Mouse (Mus musculus) forebrain, embryonic 12.5 days (tissue): ENCODE measurements around the gene Lrrc51. TPM values are rescaled to one million over a fixed set of nuclear protein-coding genes. Genes with fewer than 3 reads are reported as not detected.
A peak's percentile ranks its signal among the peaks of the same experiment; 100 is the strongest.
"Not testable (repeated sequence)": the region's sequence is repeated elsewhere in the genome, so short reads cannot be mapped to it uniquely, and the experiment has no call there.

Source experiments
- ATAC-seq: fragments of 200-750 bp; cut with Nextera tagmentation; 2 replicates; pipeline ENCODE4 v1.8.0; 2017; ENCODE audit warnings: moderate TSS enrichment; ENCODE audit not compliant: low FRiP score
- H3K27ac ChIP-seq: fragments of 300-500 bp; sonication (generic); 2 replicates; pipeline ENCODE4 v1.5.1; 2016; ENCODE audit warnings: mild to moderate bottlenecking
- H3K27me3 ChIP-seq: fragments of 300-500 bp; sonication (generic); 2 replicates; pipeline ENCODE4 v1.6.1; 2016; ENCODE audit warnings: mild to moderate bottlenecking
- H3K36me3 ChIP-seq: fragments of 300-500 bp; sonication (generic); replicated peaks from 2 replicates; pipeline ENCODE4 v1.6.1; 2016; ENCODE audit warnings: mild to moderate bottlenecking
- H3K4me1 ChIP-seq: fragments of 300-500 bp; sonication (generic); 2 replicates; pipeline ENCODE4 v1.6.1; 2016
- H3K4me2 ChIP-seq: fragments of 300-500 bp; sonication (generic); 2 replicates; pipeline ENCODE4 v1.6.1; 2016; ENCODE audit warnings: mild to moderate bottlenecking, moderate library complexity
- H3K4me3 ChIP-seq: fragments of 300-500 bp; sonication (generic); replicated peaks from 2 replicates; pipeline ENCODE4 v1.5.1; 2016; ENCODE audit warnings: mild to moderate bottlenecking
- H3K9ac ChIP-seq: fragments of 300-500 bp; sonication (generic); 2 replicates; pipeline ENCODE4 v1.6.1; 2016; ENCODE audit warnings: mild to moderate bottlenecking
- H3K9me3 ChIP-seq: fragments of 300-500 bp; sonication (generic); 2 replicates; pipeline ENCODE4 v1.6.1; 2016
- WGBS: fragments of 180-500 bp; shearing (Covaris S2); methylation state at CpG from one replicate; pipeline ENCODE4 v1.1.7; 2016; 5-methylcytosine and 5-hydroxymethylcytosine counted together
- polyA plus RNA-seq: library from polyadenylated mRNA; unstranded; fragments of >200 nt; fragmentation: Nextera tagmentation; extraction: Ambion mirVana; gene quantifications from 2 replicates; pipeline ENCODE4 v1.2.1, GENCODE M21; 2016

Gene Lrrc51
- polyA plus RNA-seq, 1 experiment from 2014 or later: 7.3 TPM

DNA sequence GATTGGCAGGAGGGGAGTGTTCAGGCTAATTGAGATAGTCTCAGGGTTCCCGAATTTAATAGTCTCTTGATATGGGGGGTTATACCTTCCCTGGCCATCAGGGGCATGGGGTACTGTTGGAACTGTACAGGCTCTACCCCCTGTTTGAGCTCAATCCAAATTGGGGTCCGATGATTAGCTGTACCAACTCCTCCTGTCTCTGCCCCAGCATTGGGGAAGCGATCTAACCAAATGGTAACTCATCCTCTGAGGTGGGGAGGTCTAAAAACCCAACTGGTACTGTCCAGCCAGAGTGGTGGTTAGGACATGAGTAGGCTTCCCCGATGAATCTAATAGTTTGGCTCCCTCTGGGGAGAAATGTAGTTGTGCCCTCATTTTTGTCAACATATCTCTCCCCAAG lies 3.3 kb upstream of the Lrrc51 start:
- WGBS: 94% methylated on average over 4 of the region's 4 CpGs
- no peak for ATAC-seq
- Histone ChIP-seq H3K36me3 (peaks cover 14% of the 10 kb centered on the region; the same call in 1 of the 2 replicates), H3K9ac (no peak overlapping the region), H3K9me3 (no peaks in the 10 kb centered on the region), H3K27me3 (no peaks in the 10 kb centered on the region), H3K4me1 (peaks cover 23% of the 10 kb centered on the region), H3K27ac (no peak overlapping the region), H3K4me3 (no peak overlapping the region), H3K4me2 (no peak overlapping the region)

DNA sequence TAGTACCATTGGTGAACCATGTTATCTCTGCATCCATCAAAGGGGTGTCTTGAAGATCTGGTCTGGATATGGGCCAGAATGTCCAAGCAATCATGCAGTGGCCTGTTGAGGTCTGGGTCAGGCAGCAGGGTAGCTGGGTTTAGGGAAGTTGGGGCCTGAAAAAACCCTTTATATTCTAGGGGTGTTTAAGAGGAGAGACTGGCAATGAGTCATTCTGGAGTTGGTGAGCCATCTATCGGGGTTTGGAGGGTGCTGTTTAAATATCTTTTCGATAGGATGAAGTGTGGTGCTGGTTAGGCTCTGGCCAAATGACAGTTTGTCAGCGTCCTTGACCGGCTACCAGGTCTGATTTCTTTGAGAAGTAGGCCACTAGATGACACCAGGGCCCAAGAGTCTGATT lies 2.3 kb upstream of the Lrrc51 start:
- 98% methylated on average over 4 of the region's 4 CpGs for WGBS
- Histone ChIP-seq H3K27me3 (no peaks in the 10 kb centered on the region), H3K4me1 (peaks cover 23% of the 10 kb centered on the region), H3K4me3 (no peak overlapping the region), H3K36me3 (peaks cover 14% of the 10 kb centered on the region; the same call in 1 of the 2 replicates), H3K27ac (no peak overlapping the region), H3K4me2 (peak overlapping the region; percentile 74; the same call in 1 of the 2 replicates), H3K9me3 (no peaks in the 10 kb centered on the region), H3K9ac (no peak overlapping the region)
- no peak for ATAC-seq

DNA sequence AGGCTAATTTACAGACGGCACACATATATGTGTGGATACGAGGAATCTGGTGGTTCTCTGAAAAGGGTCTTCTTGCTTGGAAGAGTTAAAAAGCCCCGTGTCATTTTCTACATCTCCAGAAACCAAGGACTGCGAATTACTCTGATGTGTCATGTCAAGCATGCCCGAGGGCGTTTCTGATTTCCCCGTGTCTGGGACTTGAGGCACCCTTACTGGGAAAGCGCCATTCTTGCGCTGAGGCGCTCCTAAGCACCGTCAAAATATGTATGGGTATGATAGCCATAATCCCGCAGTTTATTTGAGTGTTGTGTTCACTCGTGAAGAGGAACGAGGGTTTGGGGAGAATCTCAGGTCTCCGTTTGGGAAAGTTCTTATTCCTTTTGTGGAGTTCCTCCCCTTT lies 395 bp downstream of the Lrrc51 start:
- 7% methylated on average over 15 of the region's 15 CpGs for WGBS
- Histone ChIP-seq H3K9me3 (no peaks in the 10 kb centered on the region), H3K4me1 (peaks cover 23% of the 10 kb centered on the region), H3K36me3 (peaks cover 5% of the 10 kb centered on the region; the same call in 1 of the 2 replicates), H3K4me3 (peak overlapping the region; percentile 90), H3K27ac (no peak overlapping the region), H3K9ac (peak overlapping the region; percentile 68), H3K4me2 (peak overlapping the region; percentile 73), H3K27me3 (no peaks in the 10 kb centered on the region)
- peak; percentile 49 for ATAC-seq

DNA sequence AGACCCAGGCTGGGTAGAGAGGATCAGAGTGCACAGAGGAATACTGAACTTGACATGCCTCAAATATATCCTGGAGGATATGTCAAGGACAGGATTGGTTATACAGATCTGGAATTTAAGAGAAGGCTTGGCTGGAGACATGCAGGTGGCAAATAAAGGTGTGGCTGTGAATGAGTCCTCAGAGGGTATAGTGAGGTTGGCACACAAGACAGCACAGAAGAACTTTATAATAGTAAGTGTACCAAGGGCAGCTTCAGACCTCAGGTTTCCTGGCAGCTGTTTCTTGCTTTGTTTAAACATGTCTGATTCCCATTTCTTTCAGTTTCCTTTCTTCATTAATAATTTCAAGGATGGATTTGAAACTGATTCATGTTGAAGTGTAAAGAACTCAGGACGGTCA lies 1.1 kb downstream of the Lrrc51 start:
- H3K27me3 ChIP-seq: no peaks in the 10 kb centered on the region
- H3K4me2 ChIP-seq: peak overlapping the region; percentile 73; the same call in 1 of the 2 replicates
- H3K27ac ChIP-seq: no peak overlapping the region
- peaks cover 3% of the 10 kb centered on the region; the same call in 1 of the 2 replicates for H3K36me3 ChIP-seq
- ATAC-seq: no peak
- WGBS: 93% methylated on average over 1 of the region's 1 CpGs
- H3K4me1 ChIP-seq: peaks cover 23% of the 10 kb centered on the region
- no peaks in the 10 kb centered on the region for H3K9me3 ChIP-seq
- H3K9ac ChIP-seq: no peak overlapping the region
- no peak overlapping the region for H3K4me3 ChIP-seq

DNA sequence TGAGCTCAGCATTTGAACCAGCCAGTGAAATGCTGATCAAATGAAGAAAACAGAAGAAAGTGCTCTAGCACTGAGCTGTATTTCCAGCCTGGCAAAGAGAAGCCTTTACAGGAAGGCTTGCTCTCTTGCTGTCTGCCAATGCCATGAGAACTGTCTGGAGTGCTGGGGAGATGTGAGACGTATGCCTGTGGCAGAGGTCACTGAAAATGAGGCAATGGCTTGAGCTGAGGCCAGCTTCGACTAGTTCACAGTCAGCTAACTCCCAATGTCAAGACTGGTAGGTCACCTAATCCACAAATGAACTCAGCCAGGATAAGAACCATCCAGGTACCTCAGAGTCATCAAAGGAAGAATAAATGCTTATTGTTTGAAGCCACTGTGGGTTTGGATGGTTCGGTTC lies 5.6 kb downstream of the Lrrc51 start:
- Histone ChIP-seq H3K9ac (no peak overlapping the region), H3K4me3 (no peak overlapping the region), H3K9me3 (no peaks in the 10 kb centered on the region), H3K4me2 (no peak overlapping the region), H3K27me3 (no peaks in the 10 kb centered on the region), H3K4me1 (peaks cover 6% of the 10 kb centered on the region), H3K27ac (no peak overlapping the region), H3K36me3 (no peaks in the 10 kb centered on the region)
- ATAC-seq: no peak
- 93% methylated on average over 3 of the region's 3 CpGs for WGBS

DNA sequence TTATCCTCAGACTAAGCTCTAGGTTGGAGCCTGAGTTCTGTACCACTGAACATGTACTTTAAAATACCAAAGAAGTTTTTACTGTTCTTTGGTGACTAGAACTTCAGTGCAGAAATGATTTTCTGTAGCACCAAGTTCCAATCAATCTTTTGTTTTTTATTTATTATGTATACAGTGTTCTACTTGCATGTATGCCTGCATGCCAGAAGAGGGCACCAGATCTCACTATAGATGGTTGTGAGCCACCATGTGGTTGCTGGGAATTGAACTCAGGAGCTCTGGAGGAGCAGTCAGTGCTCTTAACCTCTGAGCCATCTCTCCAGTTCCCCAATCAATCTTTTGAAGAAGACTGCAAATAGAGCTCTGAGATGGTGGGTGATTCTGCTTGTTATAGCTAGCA lies 7.8 kb downstream of the Lrrc51 start:
- not testable (repeated sequence) for H3K4me1 ChIP-seq, ATAC-seq, H3K27me3 ChIP-seq, H3K27ac ChIP-seq, H3K4me2 ChIP-seq, H3K4me3 ChIP-seq, H3K9me3 ChIP-seq, H3K36me3 ChIP-seq, H3K9ac ChIP-seq

DNA sequence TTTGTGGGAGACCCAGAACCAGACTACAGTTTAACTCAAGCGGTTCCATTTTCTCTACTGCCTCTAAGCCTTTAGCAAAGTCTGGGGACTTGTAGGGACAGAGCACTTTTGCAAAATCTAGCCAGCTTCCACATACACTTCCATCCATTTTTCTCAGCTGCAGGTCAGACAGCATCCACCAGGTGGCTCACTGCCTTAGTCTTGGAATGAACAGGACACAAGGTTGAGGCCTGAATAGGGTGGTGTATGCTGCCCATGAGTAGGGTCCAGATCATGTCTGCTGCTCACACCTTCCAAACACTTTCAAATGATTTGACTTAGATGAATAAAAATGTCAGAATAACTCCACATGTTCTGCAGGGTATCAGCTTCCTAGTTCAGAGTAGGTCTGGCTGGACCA lies 15.6 kb downstream of the Lrrc51 start:
- H3K4me1 ChIP-seq: no peaks in the 10 kb centered on the region
- H3K27ac ChIP-seq: no peak overlapping the region
- no peak overlapping the region for H3K4me2 ChIP-seq
- ATAC-seq: peak; percentile 77
- no peaks in the 10 kb centered on the region for H3K9me3 ChIP-seq
- no peak overlapping the region for H3K4me3 ChIP-seq
- H3K27me3 ChIP-seq: no peaks in the 10 kb centered on the region
- no peak overlapping the region for H3K9ac ChIP-seq
- H3K36me3 ChIP-seq: peaks cover 21% of the 10 kb centered on the region
- 23% methylated on average over 1 of the region's 1 CpGs for WGBS

DNA sequence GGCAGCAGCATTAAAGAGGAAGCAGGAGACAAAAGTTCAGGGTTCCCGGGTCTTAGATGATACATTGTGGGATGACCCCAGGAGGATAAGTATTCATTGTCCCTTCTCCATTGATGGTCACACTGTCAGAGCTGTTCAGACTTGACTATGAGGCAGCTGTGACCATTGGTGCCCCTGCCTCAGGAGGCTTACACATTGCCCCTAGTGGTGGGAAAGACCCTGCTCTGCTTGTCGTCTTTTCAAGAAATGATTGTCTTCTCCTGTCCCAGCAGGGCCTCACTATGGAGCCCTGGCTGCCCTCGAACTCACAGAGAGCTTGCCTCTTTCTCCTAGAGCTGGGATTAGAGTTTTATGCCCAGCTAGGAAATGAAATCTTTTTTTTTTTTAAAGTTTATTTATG lies 21.7 kb downstream of the Lrrc51 start:
- Histone ChIP-seq H3K4me3 (no peak overlapping the region), H3K4me2 (no peak overlapping the region), H3K27ac (no peak overlapping the region), H3K36me3 (peaks cover 55% of the 10 kb centered on the region), H3K27me3 (no peaks in the 10 kb centered on the region), H3K4me1 (peaks cover 13% of the 10 kb centered on the region), H3K9ac (no peak overlapping the region), H3K9me3 (no peaks in the 10 kb centered on the region)
- no peak for ATAC-seq
- 65% methylated on average over 3 of the region's 3 CpGs for WGBS

DNA sequence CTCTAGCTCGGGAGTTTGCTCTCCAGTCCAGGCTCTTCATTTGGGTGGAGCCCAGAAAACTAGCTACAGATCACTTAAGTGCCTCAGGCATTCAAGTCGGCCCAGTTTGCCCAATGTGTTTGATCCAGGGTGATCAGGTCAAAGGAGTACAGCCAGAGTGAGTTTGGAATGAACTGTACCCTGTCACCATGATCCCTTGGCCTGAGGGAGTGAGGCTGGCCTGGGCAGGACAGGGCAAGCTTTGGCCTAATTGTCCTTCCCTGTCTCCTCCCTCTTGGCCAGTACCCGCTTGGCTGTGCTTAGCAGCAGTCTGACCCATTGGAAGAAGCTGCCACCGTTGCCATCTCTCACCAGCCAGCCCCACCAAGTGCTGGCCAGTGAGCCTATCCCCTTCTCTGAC lies 23.6 kb downstream of the Lrrc51 start:
- H3K4me1 ChIP-seq: peaks cover 23% of the 10 kb centered on the region
- H3K4me3 ChIP-seq: no peak overlapping the region
- no peak overlapping the region for H3K4me2 ChIP-seq
- H3K9me3 ChIP-seq: no peaks in the 10 kb centered on the region
- WGBS: 87% methylated on average over 4 of the region's 4 CpGs
- ATAC-seq: no peak
- peaks cover 49% of the 10 kb centered on the region for H3K36me3 ChIP-seq
- no peaks in the 10 kb centered on the region for H3K27me3 ChIP-seq
- H3K27ac ChIP-seq: no peak overlapping the region
- no peak overlapping the region for H3K9ac ChIP-seq

DNA sequence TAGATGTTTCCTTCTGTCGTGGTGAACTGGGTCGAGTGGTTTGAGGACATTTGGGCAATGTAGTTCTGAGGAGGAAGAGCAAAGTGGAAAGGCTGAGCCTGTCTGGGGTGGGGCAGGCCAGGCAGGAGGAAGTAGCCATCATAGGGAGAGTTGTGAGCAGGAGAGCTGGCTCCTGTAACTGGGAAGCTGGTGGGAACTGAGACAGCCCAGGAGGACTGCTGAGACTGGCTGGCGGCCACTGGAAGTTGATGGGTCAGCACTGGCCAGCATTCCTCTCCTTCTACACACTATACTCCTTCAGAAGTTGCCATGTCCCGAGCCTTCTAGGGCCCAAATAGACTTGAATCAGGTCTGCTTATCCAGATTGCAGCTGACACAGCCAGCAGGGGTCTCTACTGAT lies 25.3 kb downstream of the Lrrc51 start:
- Histone ChIP-seq H3K4me3 (no peak overlapping the region), H3K36me3 (peaks cover 37% of the 10 kb centered on the region), H3K9ac (no peak overlapping the region), H3K4me2 (no peak overlapping the region), H3K4me1 (peaks cover 27% of the 10 kb centered on the region), H3K27me3 (no peaks in the 10 kb centered on the region), H3K27ac (no peak overlapping the region), H3K9me3 (no peaks in the 10 kb centered on the region)
- no peak for ATAC-seq
- 87% methylated on average over 4 of the region's 4 CpGs for WGBS

DNA sequence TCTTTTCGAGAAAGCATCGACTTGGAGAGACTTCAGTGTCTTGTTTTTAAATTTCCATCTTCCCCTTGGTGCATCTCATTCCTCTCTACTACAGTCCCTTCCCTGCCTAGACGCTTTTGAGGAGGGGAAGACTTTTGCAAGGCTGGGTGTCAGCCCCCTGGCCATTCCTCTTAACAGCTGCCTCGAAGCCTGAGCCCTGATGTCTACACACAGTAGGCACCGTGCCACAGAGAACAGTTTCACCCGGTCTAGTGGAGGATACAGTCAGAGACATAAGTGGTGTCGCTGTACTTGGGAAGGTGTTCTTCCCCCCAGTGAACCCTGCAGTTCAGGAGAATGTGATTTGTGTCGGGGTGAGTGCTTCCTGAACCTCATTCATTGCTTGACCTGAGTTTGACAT lies 27.0 kb downstream of the Lrrc51 start:
- Histone ChIP-seq H3K36me3 (peaks cover 31% of the 10 kb centered on the region), H3K27me3 (no peaks in the 10 kb centered on the region), H3K4me1 (peaks cover 27% of the 10 kb centered on the region), H3K27ac (no peak overlapping the region), H3K9ac (peak overlapping the region; percentile 83), H3K4me2 (peak overlapping the region; percentile 68), H3K4me3 (peak overlapping the region; percentile 78), H3K9me3 (no peaks in the 10 kb centered on the region)
- WGBS: 78% methylated on average over 8 of the region's 8 CpGs
- ATAC-seq: no peak

DNA sequence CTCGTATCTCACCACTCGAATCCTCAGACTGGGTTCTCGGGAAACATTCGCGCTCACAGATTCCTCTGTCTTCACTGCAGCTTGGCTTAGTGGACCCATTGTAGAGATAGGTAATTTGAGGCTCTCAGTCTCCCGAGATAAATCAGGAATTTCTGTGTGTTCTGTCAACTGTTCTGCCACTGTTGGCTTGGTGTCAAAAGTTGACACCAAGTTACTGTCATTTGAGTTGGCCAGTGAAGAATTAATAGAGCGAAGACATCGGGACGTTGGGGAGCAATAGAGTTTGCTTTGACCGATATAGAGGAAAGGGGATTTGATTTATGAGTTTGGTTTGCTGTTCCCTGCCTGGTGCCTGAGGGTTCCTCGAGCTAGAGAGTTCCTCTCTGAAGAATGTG lies 27.4 kb downstream of the Lrrc51 start, which contains the start of gene Tomt:
Tomt (minus strand) TSS at position 73 of the 395 bp plus-strand sequence.
- H3K27me3 ChIP-seq: no peaks in the 10 kb centered on the region

DNA sequence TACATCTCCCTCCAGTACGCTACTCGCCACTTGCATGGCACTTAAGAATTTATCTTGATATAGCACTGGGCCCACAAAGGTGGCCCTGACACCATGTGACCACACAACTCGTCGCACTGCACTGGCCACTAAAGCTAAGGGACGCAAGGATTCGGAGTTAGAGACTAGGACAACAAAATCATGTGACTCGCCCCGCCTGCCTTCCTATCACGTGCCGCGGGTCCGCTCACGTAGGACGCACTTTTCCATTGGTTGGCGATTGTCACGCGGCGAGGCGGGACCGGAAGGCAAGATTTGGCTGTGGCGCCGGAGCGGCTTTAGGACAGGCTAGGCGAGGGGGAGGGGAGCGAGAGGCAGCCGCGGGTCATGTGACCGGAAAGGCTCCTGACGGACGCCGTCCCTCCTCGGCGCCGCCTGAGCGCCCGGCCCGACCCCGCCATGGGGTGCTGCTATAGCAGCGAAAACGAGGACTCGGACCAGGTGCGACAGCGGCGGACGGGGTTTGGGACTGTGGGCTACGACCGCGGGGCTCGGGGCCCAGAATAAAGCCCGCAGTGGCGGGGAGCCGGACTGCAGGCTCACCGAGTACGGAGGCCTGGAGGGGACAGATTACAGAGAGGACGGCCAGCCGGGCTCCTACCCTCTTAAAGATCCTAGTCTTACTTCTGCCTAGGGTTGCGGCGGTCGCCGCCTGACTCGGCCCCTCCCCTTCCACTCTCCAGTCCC lies 28.0 kb downstream of the Lrrc51 start, which contains the start of gene Lamtor1:
Lamtor1 (plus strand) TSS at position 344 of the 726 bp plus-strand sequence.
- Histone ChIP-seq H3K27me3 (no peaks in the 10 kb centered on the region), H3K27ac (peak within 1 kb of the TSS; percentile 96), H3K36me3 (peaks cover 21% of the 10 kb centered on the region), H3K9me3 (no peaks in the 10 kb centered on the region), H3K4me3 (peak within 1 kb of the TSS; percentile 78), H3K9ac (peak within 1 kb of the TSS; percentile 83), H3K4me1 (peaks cover 27% of the 10 kb centered on the region), H3K4me2 (peak within 1 kb of the TSS; percentile 69)
- peak; percentile 98 for ATAC-seq
- WGBS: under 1% methylated on average over 53 of the region's 61 CpGs

More for the DNA sequence above, 27.4 kb downstream of the Lrrc51 start, which contains the start of gene Tomt:
- Histone ChIP-seq H3K4me1 (peaks cover 27% of the 10 kb centered on the region), H3K27ac (peak within 1 kb of the TSS; percentile 96), H3K4me3 (peak within 1 kb of the TSS; percentile 78), H3K4me2 (peak within 1 kb of the TSS; percentile 69), H3K9ac (peak within 1 kb of the TSS; percentile 83), H3K9me3 (no peaks in the 10 kb centered on the region), H3K36me3 (peaks cover 26% of the 10 kb centered on the region)
- WGBS: 25% methylated on average over 11 of the region's 11 CpGs
- ATAC-seq: no peak
